Mouse (Mus musculus) limb, embryonic 11.5 days (tissue): ENCODE results near the gene Gstm3. TPM values are rescaled to one million over a fixed set of nuclear protein-coding genes. Genes with fewer than 3 reads are reported as not detected.
"Not testable (repeated sequence)": the region's sequence is repeated elsewhere in the genome, so short reads cannot be mapped to it uniquely, and the experiment has no call there.

Source experiments
- ATAC-seq: fragments of 200-750 bp; cut with Nextera tagmentation; 2 replicates; pipeline ENCODE4 v1.8.0; 2017; ENCODE audit warnings: low read depth; ENCODE audit not compliant: insufficient number of reproducible peaks, low FRiP score, low TSS enrichment
- DNase-seq: peaks from one replicate; pipeline ENCODE4 v3.0.0-alpha.2; 2015; ENCODE audit warnings: low spot score
- H3K27ac ChIP-seq: fragments of 300-500 bp; sonication (generic); replicated peaks from 2 replicates; pipeline ENCODE4 v1.5.1; 2014; ENCODE audit warnings: low read depth, mild to moderate bottlenecking, low read length
- H3K27me3 ChIP-seq: fragments of 300-500 bp; sonication (generic); 2 replicates; pipeline ENCODE4 v1.6.1; 2014; ENCODE audit warnings: mild to moderate bottlenecking, low read length, mixed read lengths; ENCODE audit not compliant: control insufficient read depth, insufficient read depth
- H3K36me3 ChIP-seq: fragments of 300-500 bp; sonication (generic); 2 replicates; pipeline ENCODE4 v1.6.1; 2014; ENCODE audit warnings: mild to moderate bottlenecking, low read length, moderate library complexity, mixed read lengths; ENCODE audit not compliant: control insufficient read depth, insufficient read depth
- H3K4me1 ChIP-seq: fragments of 300-500 bp; sonication (generic); 2 replicates; pipeline ENCODE4 v1.6.1; 2014; ENCODE audit warnings: low read length, mixed read lengths; ENCODE audit not compliant: control insufficient read depth, insufficient read depth
- H3K4me2 ChIP-seq: fragments of 300-500 bp; sonication (generic); 2 replicates; pipeline ENCODE4 v1.6.1; 2014; ENCODE audit warnings: low read depth, mild to moderate bottlenecking, moderate library complexity; ENCODE audit not compliant: severe bottlenecking
- H3K4me3 ChIP-seq: fragments of 300-500 bp; sonication (generic); 2 replicates; pipeline ENCODE4 v1.5.1; 2014; ENCODE audit warnings: low read depth, low read length
- H3K9ac ChIP-seq: fragments of 300-500 bp; sonication (generic); 2 replicates; pipeline ENCODE4 v1.6.1; 2014; ENCODE audit warnings: mild to moderate bottlenecking, low read length
- H3K9me3 ChIP-seq: fragments of 300-500 bp; sonication (generic); 2 replicates; pipeline ENCODE4 v1.6.1; 2016; ENCODE audit warnings: low read length; ENCODE audit not compliant: control insufficient read depth
- WGBS: fragments of 180-500 bp; shearing (Covaris S2); extraction: QIAGEN DNeasy Blood & Tissue Kit; methylation state at CpG from one replicate; pipeline ENCODE4 v1.1.7; 2014; 5-methylcytosine and 5-hydroxymethylcytosine counted together
- polyA plus RNA-seq: library from polyadenylated mRNA; unstranded; fragments of >200 nt; fragmentation: Nextera tagmentation; extraction: Ambion mirVana; gene quantifications from 2 replicates; pipeline ENCODE4 v1.2.1, GENCODE M21; 2014

Gene Gstm3
- polyA plus RNA-seq, 1 experiment from 2014 or later = not detected

GRCm38 (mm10) chr3:107965592-107965991 lies 3.5 kb downstream of the Gstm3 start:
- Histone ChIP-seq H3K36me3 (no peaks in the 10 kb centered on the region), H3K27me3 (no peaks in the 10 kb centered on the region), H3K9ac (no peak overlapping the region), H3K4me3 (no peak overlapping the region), H3K27ac (no peak overlapping the region), H3K9me3 (no peaks in the 10 kb centered on the region), H3K4me1 (no peaks in the 10 kb centered on the region), H3K4me2 (no peak overlapping the region)
- WGBS = 76% methylated on average over 1 of the region's 1 CpGs
- no peak for DNase-seq
- no peak for ATAC-seq

GRCm38 (mm10) chr3:107964656-107965308 lies 4.3 kb downstream of the Gstm3 start:
- DNase-seq (no peak), ATAC-seq (no peak)
- Histone ChIP-seq H3K4me3 (no peak overlapping the region), H3K36me3 (no peaks in the 10 kb centered on the region), H3K27ac (no peak overlapping the region), H3K4me1 (no peaks in the 10 kb centered on the region), H3K9ac (no peak overlapping the region), H3K27me3 (no peaks in the 10 kb centered on the region), H3K4me2 (no peak overlapping the region; the same call in 1 of the 2 replicates), H3K9me3 (no peaks in the 10 kb centered on the region)
- WGBS = 77% methylated on average over 5 of the region's 5 CpGs

- Histone ChIP-seq H3K36me3 (no peaks in the 10 kb centered on the region), H3K4me3 (no peak overlapping the region), H3K9me3 (no peaks in the 10 kb centered on the region), H3K4me2 (no peak overlapping the region), H3K27me3 (no peaks in the 10 kb centered on the region), H3K4me1 (no peaks in the 10 kb centered on the region), H3K27ac (no peak overlapping the region), H3K9ac (no peak overlapping the region)
- ATAC-seq = no peak
- WGBS = 72% methylated on average over 4 of the region's 4 CpGs
- no peak for DNase-seq
These were observed 5.1 kb downstream of the Gstm3 start for GRCm38 (mm10) chr3:107964026-107964425.

GRCm38 (mm10) chr3:107955260-107955659 lies 13.8 kb downstream of the Gstm3 start:
- 90% methylated on average over 9 of the region's 9 CpGs for WGBS

GRCm38 (mm10) chr3:107953906-107954305 lies 15.2 kb downstream of the Gstm3 start:
- Histone ChIP-seq H3K27ac (no peak overlapping the region), H3K4me3 (no peak overlapping the region), H3K9me3 (no peaks in the 10 kb centered on the region), H3K36me3 (no peaks in the 10 kb centered on the region), H3K9ac (no peak overlapping the region), H3K4me2 (no peak overlapping the region), H3K27me3 (no peaks in the 10 kb centered on the region), H3K4me1 (no peaks in the 10 kb centered on the region)
- WGBS = 81% methylated on average over 5 of the region's 5 CpGs
- no peak for ATAC-seq
- no peak for DNase-seq

More at GRCm38 (mm10) chr3:107955260-107955659, 13.8 kb downstream of the Gstm3 start:
- H3K4me3 ChIP-seq, H3K9ac ChIP-seq, H3K4me2 ChIP-seq, H3K36me3 ChIP-seq, ATAC-seq, H3K9me3 ChIP-seq, DNase-seq, H3K27me3 ChIP-seq, H3K27ac ChIP-seq, H3K4me1 ChIP-seq: not testable (repeated sequence)

- no peaks in the 10 kb centered on the region for H3K36me3 ChIP-seq
- no peak overlapping the region for H3K4me3 ChIP-seq
- DNase-seq (peak; percentile 58), ATAC-seq (no peak)
- H3K4me2 ChIP-seq = no peak overlapping the region
- H3K27ac ChIP-seq = no peak overlapping the region
- H3K9ac ChIP-seq = no peak overlapping the region
- WGBS = 16% methylated on average over 6 of the region's 6 CpGs
- H3K9me3 ChIP-seq = no peaks in the 10 kb centered on the region
- no peaks in the 10 kb centered on the region for H3K4me1 ChIP-seq
- H3K27me3 ChIP-seq = no peaks in the 10 kb centered on the region
These were observed 15.7 kb downstream of the Gstm3 start for GRCm38 (mm10) chr3:107953328-107953755.

GRCm38 (mm10) chr3:107950531-107950930 lies 18.6 kb downstream of the Gstm3 start:
- H3K27me3 ChIP-seq = no peaks in the 10 kb centered on the region
- no peaks in the 10 kb centered on the region for H3K36me3 ChIP-seq
- 86% methylated on average over 11 of the region's 11 CpGs for WGBS
- no peak overlapping the region for H3K27ac ChIP-seq
- no peaks in the 10 kb centered on the region for H3K4me1 ChIP-seq
- no peaks in the 10 kb centered on the region for H3K9me3 ChIP-seq
- no peak overlapping the region for H3K9ac ChIP-seq
- ATAC-seq (no peak), DNase-seq (no peak)
- no peak overlapping the region for H3K4me2 ChIP-seq
- no peak overlapping the region for H3K4me3 ChIP-seq

GRCm38 (mm10) chr3:107949461-107949860 lies 19.6 kb downstream of the Gstm3 start:
- not testable (repeated sequence) for H3K4me1 ChIP-seq, H3K36me3 ChIP-seq, H3K4me2 ChIP-seq, H3K27me3 ChIP-seq, H3K27ac ChIP-seq, ATAC-seq, DNase-seq, H3K9ac ChIP-seq, H3K9me3 ChIP-seq, H3K4me3 ChIP-seq
- 93% methylated on average over 1 of the region's 1 CpGs for WGBS

GRCm38 (mm10) chr3:107945729-107946128 lies 23.4 kb downstream of the Gstm3 start:
- H3K9me3 ChIP-seq = no peaks in the 10 kb centered on the region
- ATAC-seq (no peak), DNase-seq (no peak)
- no peak overlapping the region for H3K27ac ChIP-seq
- no peak overlapping the region for H3K4me2 ChIP-seq
- no peaks in the 10 kb centered on the region for H3K36me3 ChIP-seq
- no peaks in the 10 kb centered on the region for H3K4me1 ChIP-seq
- H3K9ac ChIP-seq = no peak overlapping the region
- WGBS = 61% methylated on average over 4 of the region's 4 CpGs
- H3K27me3 ChIP-seq = no peaks in the 10 kb centered on the region
- no peak overlapping the region for H3K4me3 ChIP-seq
